Mouse (Mus musculus): ENCODE results near the gene Tenm4.

Gene Tenm4

DNA sequence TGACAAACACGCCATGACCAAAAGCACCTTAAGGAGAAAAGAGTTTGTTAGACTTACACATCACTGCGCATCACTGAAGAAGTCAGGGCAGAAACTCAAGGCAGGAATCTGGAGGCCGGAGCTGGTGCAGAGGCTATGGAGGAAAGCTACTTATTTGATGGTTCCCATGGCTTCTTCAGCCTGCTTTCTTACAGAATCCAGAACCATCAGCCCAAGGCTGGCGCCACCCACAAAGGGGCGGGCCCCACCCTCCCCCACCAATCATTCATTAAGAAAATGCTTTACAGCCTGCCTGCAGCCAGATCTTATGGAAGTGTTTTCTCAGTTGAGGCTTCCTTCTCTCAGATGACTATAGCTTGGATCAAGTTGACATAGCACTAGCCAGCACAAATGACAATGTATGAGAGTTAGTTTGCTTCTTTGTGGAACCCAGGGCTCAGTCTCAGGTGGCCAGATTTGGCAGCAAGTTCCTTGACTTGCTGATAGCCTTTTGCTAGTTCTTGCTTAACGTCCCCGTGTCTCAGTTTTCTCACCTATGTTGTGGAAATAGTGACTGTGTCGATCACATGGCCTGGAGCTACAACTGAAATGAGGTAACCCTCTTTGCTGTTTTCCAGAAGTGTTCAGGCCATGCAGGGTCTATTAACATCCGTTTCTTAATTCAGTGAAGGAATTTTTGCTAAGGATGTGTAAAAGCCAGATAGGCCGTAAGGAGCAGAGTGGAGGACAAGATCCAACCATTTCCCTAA lies 32.9 kb downstream of the Tenm4 start:
- DNase-seq (ENCODE audit: low spot score) = no peak

GRCm38 (mm10) chr7:96204809-96205350 lies 33.8 kb downstream of the Tenm4 start:
- DNase-seq (ENCODE audit: low spot score) = no peak

GRCm38 (mm10) chr7:96207071-96207470 lies 36.0 kb downstream of the Tenm4 start:
- no peak for DNase-seq (ENCODE audit: low spot score)

- peak; percentile 64 for DNase-seq (ENCODE audit: low spot score)
Observed at GRCm38 (mm10) chr7:96209783-96210524, 38.9 kb downstream of the Tenm4 start.

DNA sequence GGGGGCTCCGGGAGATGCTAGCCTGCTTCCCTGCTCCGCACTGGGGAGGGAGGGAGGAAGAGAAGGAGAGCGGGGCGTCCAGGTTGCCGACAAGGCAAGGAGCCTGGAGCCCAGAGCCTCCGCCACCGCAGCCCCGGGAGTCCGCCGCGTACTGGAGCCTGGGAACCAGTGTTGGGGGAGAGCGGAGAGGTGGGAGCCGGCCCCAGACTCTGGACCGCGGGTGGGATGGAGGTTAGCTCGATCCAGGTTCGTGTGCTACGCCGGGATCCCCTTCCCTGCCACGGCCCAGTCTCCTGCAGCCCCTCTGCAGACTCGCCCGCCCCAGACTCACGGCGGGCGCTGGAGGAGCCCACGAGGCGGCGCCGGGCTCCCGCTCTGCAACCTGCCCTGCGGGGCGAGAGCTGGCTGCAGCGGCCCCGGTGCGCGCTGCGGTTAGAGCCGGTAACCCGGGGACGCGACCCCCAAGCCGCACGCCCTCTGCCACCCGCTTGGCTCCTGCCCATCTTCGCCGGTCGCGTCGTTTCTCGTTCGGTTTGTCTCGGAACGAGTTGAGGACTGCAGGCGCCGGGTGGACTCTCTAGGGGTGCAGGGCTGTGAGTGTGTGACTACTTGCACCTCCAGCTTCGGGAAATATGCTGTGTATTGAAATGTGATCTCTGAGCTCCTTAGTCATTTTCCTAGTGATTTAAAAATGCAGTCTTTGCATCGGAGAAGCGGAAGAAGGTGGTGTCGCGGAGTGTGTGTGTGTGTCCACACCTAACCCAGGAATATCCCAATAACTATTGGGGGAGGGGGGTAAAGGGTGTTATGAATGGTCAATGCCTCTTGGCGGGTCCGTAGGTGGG lies 39.7 kb downstream of the Tenm4 start:
- DNase-seq (ENCODE audit: low spot score) = peak; percentile 36

GRCm38 (mm10) chr7:96211618-96212021 lies 40.6 kb downstream of the Tenm4 start:
- DNase-seq (ENCODE audit: low spot score) = no peak

- no peak for DNase-seq (ENCODE audit: low spot score)
Observed at GRCm38 (mm10) chr7:96212224-96212591, 41.2 kb downstream of the Tenm4 start.

- peak; percentile 43 for DNase-seq (ENCODE audit: low spot score)
Observed at GRCm38 (mm10) chr7:96212592-96213541, 41.8 kb downstream of the Tenm4 start.

DNA sequence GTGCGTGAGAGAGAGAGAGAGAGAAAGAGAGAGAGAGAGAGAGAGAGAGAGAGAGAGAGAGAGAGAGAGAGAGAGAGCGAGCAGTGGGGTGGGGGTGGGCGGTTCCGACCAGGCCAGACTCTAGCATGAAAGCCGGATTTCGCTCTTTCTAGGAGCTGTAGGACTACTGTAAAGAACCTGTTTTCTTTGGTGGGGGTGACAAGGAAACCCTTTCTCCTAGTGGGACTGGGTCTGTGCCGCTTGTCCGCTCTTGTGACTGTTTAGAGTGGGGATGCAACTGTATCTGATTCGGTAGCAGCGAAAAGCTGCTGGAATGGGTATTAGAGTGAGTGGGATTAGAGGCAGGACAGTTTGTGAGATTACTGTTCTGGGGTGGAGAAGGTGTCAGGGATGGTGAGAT lies 42.7 kb downstream of the Tenm4 start:
- DNase-seq (ENCODE audit: low spot score) = no peak

DNA sequence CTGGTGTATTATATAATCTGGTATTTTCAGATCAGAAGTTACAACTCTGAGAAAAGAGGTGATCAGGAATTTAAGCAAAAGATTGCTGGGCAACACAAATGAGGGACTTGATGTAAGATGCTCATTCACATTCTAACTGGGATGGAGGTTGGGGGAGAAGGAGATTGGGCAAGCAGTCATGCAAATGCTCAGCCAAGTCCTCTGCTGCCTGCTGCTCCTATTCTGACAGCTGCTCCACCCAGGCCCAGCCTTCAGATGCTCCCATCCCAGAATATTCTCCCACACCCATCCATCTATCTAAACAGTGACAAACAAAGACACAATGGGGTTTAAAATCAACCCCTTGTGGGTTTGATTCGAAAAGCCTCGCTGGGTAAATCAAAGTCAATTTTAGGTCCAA lies 43.8 kb downstream of the Tenm4 start:
- DNase-seq (ENCODE audit: low spot score) = no peak

DNA sequence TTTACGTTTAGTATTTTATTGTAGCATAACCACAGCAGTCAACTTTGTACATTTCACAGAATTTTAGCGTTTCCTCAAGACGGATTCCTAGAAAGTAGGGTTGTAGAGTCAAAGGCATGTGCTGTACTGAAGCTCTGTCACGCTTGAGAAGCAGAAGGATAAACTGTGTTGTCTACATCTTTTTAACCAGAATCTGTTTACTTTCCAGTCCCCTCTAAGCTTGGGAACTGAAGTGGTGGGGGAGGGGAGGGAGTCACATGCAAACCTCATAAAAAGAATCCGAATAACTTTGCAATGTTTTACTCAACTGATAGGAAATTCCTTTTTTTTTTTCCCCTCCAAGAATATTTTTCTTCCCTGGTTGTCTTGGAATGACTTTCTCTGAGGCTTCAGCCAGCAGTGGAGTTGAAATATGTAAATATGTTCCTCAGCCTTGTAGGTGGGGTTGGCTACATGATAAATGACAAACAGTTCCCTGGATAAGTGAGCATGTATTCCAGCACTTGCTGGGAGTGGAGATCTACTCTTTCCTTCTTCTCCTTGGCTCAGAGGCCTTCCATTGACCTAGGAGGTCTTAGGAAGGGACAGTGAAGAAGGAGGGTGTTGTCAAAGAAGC lies 45.0 kb downstream of the Tenm4 start:
- no peak for DNase-seq (ENCODE audit: low spot score)

GRCm38 (mm10) chr7:96219386-96219785 lies 48.3 kb downstream of the Tenm4 start:
- DNase-seq (ENCODE audit: low spot score) = no peak

- no peak for DNase-seq (ENCODE audit: low spot score)
Observed at GRCm38 (mm10) chr7:96220647-96221046, 49.6 kb downstream of the Tenm4 start.

- no peak for DNase-seq (ENCODE audit: low spot score)
Observed at GRCm38 (mm10) chr7:96222569-96222968, 51.5 kb downstream of the Tenm4 start.

- DNase-seq (ENCODE audit: low spot score) = no peak
Observed at GRCm38 (mm10) chr7:96228562-96229268, 57.7 kb downstream of the Tenm4 start.

GRCm38 (mm10) chr7:96230006-96230719 lies 59.1 kb downstream of the Tenm4 start:
- DNase-seq (ENCODE audit: low spot score) = no peak

- DNase-seq (ENCODE audit: low spot score) = no peak
Observed at GRCm38 (mm10) chr7:96230720-96231241, 59.7 kb downstream of the Tenm4 start.

GRCm38 (mm10) chr7:96235847-96236246 lies 64.8 kb downstream of the Tenm4 start:
- DNase-seq (ENCODE audit: low spot score) = no peak

- no peak for DNase-seq (ENCODE audit: low spot score)
Observed at GRCm38 (mm10) chr7:96240661-96241060, 69.6 kb downstream of the Tenm4 start.
